Mouse (Mus musculus): Measurements from ENCODE around the gene Stxbp6. TPM values are rescaled to one million over a fixed set of nuclear protein-coding genes. Genes with fewer than 3 reads are reported as not detected.

The Stxbp6 gene
- polyA plus RNA-seq, 1 experiment from 2014 or later = 17.4 TPM

DNA sequence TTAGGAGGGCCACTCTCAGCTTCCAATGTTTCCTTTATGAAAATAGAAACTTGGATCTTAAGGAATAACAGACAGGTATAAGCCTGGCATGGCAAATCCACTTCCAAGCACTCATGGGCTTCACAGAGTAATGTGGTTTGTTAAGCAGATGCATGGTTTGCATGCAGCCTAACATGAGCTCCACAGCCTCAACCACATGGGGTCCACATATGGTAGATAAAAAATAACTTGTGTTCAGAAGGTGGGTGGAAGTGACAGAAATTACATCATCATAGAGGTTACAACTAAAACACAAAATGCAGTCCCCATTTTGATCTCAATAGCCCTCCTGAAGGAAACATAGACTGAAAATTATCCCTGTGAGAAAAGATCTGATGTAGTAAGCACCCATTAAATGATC, 63.5 kb downstream of the Stxbp6 start:
- H3K4me2 ChIP-seq (ENCODE audit: low read depth, low read length) = no peak overlapping the region
- no peak overlapping the region for H3K4me3 ChIP-seq (ENCODE audit: low read length)
- H3K9ac ChIP-seq (ENCODE audit: low read depth, low read length) = no peak overlapping the region
- H3K27me3 ChIP-seq (replicated peaks; ENCODE audit: control insufficient read depth, insufficient read depth, low read length) = no peaks in the 10 kb centered on the region
- H3K9me3 ChIP-seq (ENCODE audit: control insufficient read depth, low read length) = no peaks in the 10 kb centered on the region
- ATAC-seq = no peak
- no peaks in the 10 kb centered on the region; the same call in 1 of the 2 replicates for H3K4me1 ChIP-seq (ENCODE audit: control insufficient read depth, insufficient read depth, low read length)
- H3K27ac ChIP-seq (ENCODE audit: low read length) = no peak overlapping the region
- no peaks in the 10 kb centered on the region for H3K36me3 ChIP-seq (ENCODE audit: control insufficient read depth, insufficient read depth, low read length)

DNA sequence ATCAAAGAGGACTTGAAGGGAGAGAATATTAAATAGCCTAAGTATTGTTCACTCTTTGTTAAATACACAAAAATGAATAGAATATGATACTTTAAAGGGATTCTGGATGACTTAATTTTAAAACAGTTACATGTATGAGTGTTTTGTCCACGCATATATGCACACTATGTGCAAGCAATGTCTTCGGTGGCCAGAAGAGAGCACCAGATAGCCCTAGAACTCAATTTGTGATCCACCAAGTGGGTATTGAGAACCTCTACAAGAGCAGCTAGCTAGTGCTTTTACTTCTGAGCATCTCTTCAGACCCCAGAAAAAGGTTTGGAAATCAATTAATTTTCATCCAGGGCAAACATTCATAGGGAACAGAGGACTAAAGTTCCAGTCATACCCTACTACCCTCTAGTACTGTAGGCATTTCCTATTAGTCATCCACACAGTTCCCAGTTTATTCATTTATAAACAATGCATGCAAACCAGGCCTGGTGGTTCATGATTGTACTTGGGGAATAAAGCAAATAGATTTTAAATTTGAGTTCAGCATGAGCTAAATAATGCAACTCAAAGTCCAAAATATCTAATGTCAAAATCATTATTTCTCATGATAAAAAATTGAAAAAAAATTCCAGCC, 64.4 kb downstream of the Stxbp6 start:
- no peaks in the 10 kb centered on the region for H3K27me3 ChIP-seq (replicated peaks; ENCODE audit: control insufficient read depth, insufficient read depth, low read length)

DNA sequence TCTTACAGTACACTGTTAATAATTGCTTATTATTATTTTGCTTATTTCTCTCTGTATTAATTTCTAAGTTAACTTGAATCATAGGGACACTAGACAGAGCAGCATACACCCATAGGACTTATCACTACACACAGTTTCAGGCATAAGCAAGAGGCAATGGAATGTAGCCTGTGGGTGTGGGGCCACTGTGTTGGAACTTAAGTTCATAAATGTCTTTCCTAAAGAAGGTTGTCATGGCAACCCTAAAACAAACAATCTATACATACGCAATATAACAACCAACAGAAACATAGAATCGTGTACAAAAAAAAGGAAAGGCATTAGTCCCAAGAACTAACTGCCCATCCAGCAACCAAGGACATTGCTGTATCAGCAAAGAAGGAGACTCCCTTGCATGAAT, 67.9 kb downstream of the Stxbp6 start:
- H3K27ac ChIP-seq (ENCODE audit: low read length) = no peak overlapping the region
- H3K36me3 ChIP-seq (ENCODE audit: control insufficient read depth, insufficient read depth, low read length) = no peaks in the 10 kb centered on the region
- peak; percentile 62 for ATAC-seq
- no peak overlapping the region for H3K9ac ChIP-seq (ENCODE audit: low read depth, low read length)
- H3K4me3 ChIP-seq (ENCODE audit: low read length) = no peak overlapping the region
- no peaks in the 10 kb centered on the region for H3K4me1 ChIP-seq (ENCODE audit: control insufficient read depth, insufficient read depth, low read length)
- 26% methylated on average over 2 of the region's 2 CpGs for WGBS
- no peaks in the 10 kb centered on the region for H3K9me3 ChIP-seq (ENCODE audit: control insufficient read depth, low read length)
- H3K4me2 ChIP-seq (ENCODE audit: low read depth, low read length) = no peak overlapping the region
- H3K27me3 ChIP-seq (replicated peaks; ENCODE audit: control insufficient read depth, insufficient read depth, low read length) = no peaks in the 10 kb centered on the region

More for the DNA sequence above, 64.4 kb downstream of the Stxbp6 start:
- Histone ChIP-seq H3K4me3 (ENCODE audit: low read length) (no peak overlapping the region), H3K9me3 (ENCODE audit: control insufficient read depth, low read length) (no peaks in the 10 kb centered on the region), H3K27ac (ENCODE audit: low read length) (no peak overlapping the region), H3K9ac (ENCODE audit: low read depth, low read length) (no peak overlapping the region), H3K36me3 (ENCODE audit: control insufficient read depth, insufficient read depth, low read length) (no peaks in the 10 kb centered on the region), H3K4me1 (ENCODE audit: control insufficient read depth, insufficient read depth, low read length) (no peaks in the 10 kb centered on the region; the same call in 1 of the 2 replicates), H3K4me2 (ENCODE audit: low read depth, low read length) (no peak overlapping the region)
- 92% methylated on average over 2 of the region's 2 CpGs for WGBS
- ATAC-seq = no peak

DNA sequence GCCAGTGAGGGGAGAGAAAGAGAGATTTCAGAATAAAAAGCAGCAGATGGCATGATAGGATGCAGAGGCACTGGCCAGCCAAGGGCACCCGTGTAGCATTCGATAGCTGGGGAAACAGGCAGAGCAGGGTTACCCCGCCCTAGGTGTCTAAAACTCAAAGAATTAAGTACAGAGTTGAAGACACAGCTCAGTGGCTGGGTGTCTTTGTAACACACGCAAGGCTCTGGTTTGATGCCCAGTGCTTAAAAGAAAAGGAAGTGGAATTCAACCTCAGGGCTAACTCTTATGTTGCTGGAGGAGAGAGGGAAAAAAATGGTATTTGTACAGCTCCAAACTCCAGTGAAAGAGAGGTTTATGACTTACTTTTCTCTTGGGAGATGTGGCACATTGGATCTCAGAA, 68.5 kb downstream of the Stxbp6 start:
- no peak for ATAC-seq
- WGBS = 70% methylated on average over 4 of the region's 4 CpGs
- no peaks in the 10 kb centered on the region for H3K27me3 ChIP-seq (replicated peaks; ENCODE audit: control insufficient read depth, insufficient read depth, low read length)

DNA sequence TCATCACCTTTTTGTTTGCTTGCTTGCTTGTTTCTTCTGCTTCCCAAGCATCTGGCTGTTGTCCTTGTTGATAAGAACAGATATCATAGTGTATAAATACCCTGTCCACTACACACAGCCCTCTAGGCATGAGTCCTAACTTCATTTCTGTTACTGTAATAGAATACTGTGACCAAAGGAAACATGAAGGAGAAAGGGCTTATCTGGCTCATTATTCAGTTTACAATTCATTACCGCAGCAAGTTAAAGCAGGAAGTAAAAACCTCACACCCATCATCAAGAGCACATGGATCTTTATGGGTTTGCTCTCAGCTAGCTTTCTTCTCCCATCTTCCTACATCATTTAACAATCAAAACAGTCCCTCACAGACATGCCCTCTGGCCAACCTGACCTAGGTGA, 72.5 kb downstream of the Stxbp6 start:
- Histone ChIP-seq H3K4me1 (ENCODE audit: control insufficient read depth, insufficient read depth, low read length) (no peaks in the 10 kb centered on the region), H3K9me3 (ENCODE audit: control insufficient read depth, low read length) (no peaks in the 10 kb centered on the region), H3K9ac (ENCODE audit: low read depth, low read length) (no peak overlapping the region), H3K27me3 (replicated peaks; ENCODE audit: control insufficient read depth, insufficient read depth, low read length) (no peaks in the 10 kb centered on the region), H3K4me3 (ENCODE audit: low read length) (no peak overlapping the region), H3K36me3 (ENCODE audit: control insufficient read depth, insufficient read depth, low read length) (no peaks in the 10 kb centered on the region), H3K4me2 (ENCODE audit: low read depth, low read length) (no peak overlapping the region), H3K27ac (ENCODE audit: low read length) (no peak overlapping the region)
- WGBS = 75% methylated on average over 1 of the region's 1 CpGs
- ATAC-seq = no peak

More for the DNA sequence above, 68.5 kb downstream of the Stxbp6 start:
- H3K27ac ChIP-seq (ENCODE audit: low read length) = no peak overlapping the region
- H3K9ac ChIP-seq (ENCODE audit: low read depth, low read length) = no peak overlapping the region
- no peaks in the 10 kb centered on the region for H3K4me1 ChIP-seq (ENCODE audit: control insufficient read depth, insufficient read depth, low read length)
- H3K36me3 ChIP-seq (ENCODE audit: control insufficient read depth, insufficient read depth, low read length) = no peaks in the 10 kb centered on the region
- no peak overlapping the region for H3K4me2 ChIP-seq (ENCODE audit: low read depth, low read length)
- no peak overlapping the region for H3K4me3 ChIP-seq (ENCODE audit: low read length)
- H3K9me3 ChIP-seq (ENCODE audit: control insufficient read depth, low read length) = no peaks in the 10 kb centered on the region

DNA sequence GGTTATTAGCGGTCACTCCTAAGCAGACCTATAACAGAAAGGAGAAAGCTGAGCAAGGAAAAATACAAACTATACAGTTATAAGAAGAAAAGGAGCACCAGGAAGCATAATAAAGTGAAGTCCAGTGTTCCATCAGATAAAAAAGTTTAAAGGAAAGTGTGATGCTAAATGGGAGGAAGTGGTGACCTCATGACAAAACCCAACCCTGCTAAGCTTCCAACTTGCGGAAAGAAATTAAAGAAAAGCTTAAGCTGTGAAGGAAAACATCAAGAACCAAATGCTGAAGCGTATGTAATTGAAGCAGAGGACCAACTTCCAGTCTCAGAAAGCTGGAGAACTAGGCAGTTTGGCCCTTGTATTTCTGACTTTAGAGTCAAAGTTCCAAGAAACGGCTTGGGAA, 77.1 kb downstream of the Stxbp6 start:
- Histone ChIP-seq H3K9ac (ENCODE audit: low read depth, low read length) (no peak overlapping the region), H3K9me3 (ENCODE audit: control insufficient read depth, low read length) (no peaks in the 10 kb centered on the region), H3K36me3 (ENCODE audit: control insufficient read depth, insufficient read depth, low read length) (no peaks in the 10 kb centered on the region), H3K27me3 (replicated peaks; ENCODE audit: control insufficient read depth, insufficient read depth, low read length) (no peaks in the 10 kb centered on the region), H3K4me2 (ENCODE audit: low read depth, low read length) (no peak overlapping the region), H3K4me3 (ENCODE audit: low read length) (no peak overlapping the region), H3K27ac (ENCODE audit: low read length) (no peak overlapping the region), H3K4me1 (ENCODE audit: control insufficient read depth, insufficient read depth, low read length) (no peaks in the 10 kb centered on the region)
- ATAC-seq = no peak
- WGBS = 89% methylated on average over 4 of the region's 4 CpGs

DNA sequence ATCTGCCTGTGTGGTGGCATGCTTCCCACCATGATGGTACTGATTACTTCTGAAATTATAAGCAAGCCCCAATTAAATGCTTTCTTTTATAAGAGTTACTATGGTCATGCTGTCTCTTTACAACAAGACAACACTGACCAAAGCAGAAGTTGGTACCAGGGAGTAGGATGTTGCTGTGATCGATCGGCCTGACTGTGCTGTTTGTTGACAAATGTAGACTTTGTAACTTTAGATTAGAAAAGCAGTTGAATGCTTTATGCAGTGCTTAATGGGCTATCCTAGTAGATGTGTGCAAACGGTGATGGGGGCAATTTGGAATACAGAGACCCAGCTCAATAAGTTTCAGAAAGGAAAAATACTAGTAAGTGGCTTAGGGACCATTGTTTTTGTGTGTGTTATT, 77.6 kb downstream of the Stxbp6 start:
- Histone ChIP-seq H3K27me3 (replicated peaks; ENCODE audit: control insufficient read depth, insufficient read depth, low read length) (no peaks in the 10 kb centered on the region), H3K27ac (ENCODE audit: low read length) (no peak overlapping the region), H3K9me3 (ENCODE audit: control insufficient read depth, low read length) (no peaks in the 10 kb centered on the region), H3K4me1 (ENCODE audit: control insufficient read depth, insufficient read depth, low read length) (no peaks in the 10 kb centered on the region), H3K4me3 (ENCODE audit: low read length) (no peak overlapping the region), H3K9ac (ENCODE audit: low read depth, low read length) (no peak overlapping the region), H3K36me3 (ENCODE audit: control insufficient read depth, insufficient read depth, low read length) (no peaks in the 10 kb centered on the region), H3K4me2 (ENCODE audit: low read depth, low read length) (no peak overlapping the region)
- no peak for ATAC-seq
- WGBS = 83% methylated on average over 3 of the region's 3 CpGs

DNA sequence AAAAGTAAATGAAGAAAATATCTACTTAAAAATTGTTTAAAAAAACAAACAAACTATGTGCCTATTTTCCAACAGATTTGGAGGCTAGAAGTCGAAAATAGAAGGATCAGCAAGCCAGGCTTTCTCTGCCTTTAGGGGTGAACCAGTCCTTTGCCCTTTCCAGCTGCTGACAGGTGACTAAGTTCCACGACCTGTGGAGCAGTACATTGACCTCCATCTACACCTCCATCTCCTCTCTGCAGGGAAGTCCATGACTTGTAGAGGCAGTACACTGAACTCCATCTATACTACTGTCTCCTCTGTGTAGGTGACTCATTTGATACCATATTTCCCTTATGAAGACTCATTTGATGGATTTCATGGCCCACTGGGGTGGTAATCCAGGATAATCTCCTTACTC, 78.2 kb downstream of the Stxbp6 start:
- Histone ChIP-seq H3K4me3 (ENCODE audit: low read length) (no peak overlapping the region), H3K9ac (ENCODE audit: low read depth, low read length) (no peak overlapping the region), H3K36me3 (ENCODE audit: control insufficient read depth, insufficient read depth, low read length) (no peaks in the 10 kb centered on the region), H3K4me1 (ENCODE audit: control insufficient read depth, insufficient read depth, low read length) (no peaks in the 10 kb centered on the region), H3K27ac (ENCODE audit: low read length) (no peak overlapping the region), H3K9me3 (ENCODE audit: control insufficient read depth, low read length) (no peaks in the 10 kb centered on the region), H3K4me2 (ENCODE audit: low read depth, low read length) (no peak overlapping the region), H3K27me3 (replicated peaks; ENCODE audit: control insufficient read depth, insufficient read depth, low read length) (no peaks in the 10 kb centered on the region)
- ATAC-seq = no peak
- WGBS = 83% methylated on average over 2 of the region's 2 CpGs

DNA sequence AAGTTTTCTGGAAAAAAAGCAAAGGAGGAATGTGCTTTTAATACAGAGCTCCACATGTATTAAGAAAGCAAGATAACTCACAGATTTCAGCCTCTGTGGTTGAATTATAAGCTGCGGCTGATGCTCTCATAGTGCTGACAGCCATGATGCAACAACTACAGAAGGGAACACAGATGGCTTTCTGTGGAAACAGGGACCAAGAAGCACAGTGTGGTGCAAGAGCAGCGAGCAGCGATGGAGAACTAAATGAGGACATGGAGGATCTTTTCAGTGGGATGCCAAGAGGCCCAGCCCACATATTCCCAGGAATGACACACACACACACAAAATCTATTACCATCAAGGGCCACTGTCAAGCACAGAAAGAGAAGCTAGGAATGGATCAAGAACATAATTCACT, 81.1 kb downstream of the Stxbp6 start:
- no peak for ATAC-seq
- Histone ChIP-seq H3K27ac (ENCODE audit: low read length) (no peak overlapping the region), H3K9me3 (ENCODE audit: control insufficient read depth, low read length) (no peaks in the 10 kb centered on the region), H3K4me2 (ENCODE audit: low read depth, low read length) (no peak overlapping the region), H3K9ac (ENCODE audit: low read depth, low read length) (no peak overlapping the region), H3K36me3 (ENCODE audit: control insufficient read depth, insufficient read depth, low read length) (no peaks in the 10 kb centered on the region), H3K27me3 (replicated peaks; ENCODE audit: control insufficient read depth, insufficient read depth, low read length) (no peaks in the 10 kb centered on the region), H3K4me3 (ENCODE audit: low read length) (no peak overlapping the region), H3K4me1 (ENCODE audit: control insufficient read depth, insufficient read depth, low read length) (no peaks in the 10 kb centered on the region)
- WGBS = 93% methylated on average over 3 of the region's 3 CpGs

DNA sequence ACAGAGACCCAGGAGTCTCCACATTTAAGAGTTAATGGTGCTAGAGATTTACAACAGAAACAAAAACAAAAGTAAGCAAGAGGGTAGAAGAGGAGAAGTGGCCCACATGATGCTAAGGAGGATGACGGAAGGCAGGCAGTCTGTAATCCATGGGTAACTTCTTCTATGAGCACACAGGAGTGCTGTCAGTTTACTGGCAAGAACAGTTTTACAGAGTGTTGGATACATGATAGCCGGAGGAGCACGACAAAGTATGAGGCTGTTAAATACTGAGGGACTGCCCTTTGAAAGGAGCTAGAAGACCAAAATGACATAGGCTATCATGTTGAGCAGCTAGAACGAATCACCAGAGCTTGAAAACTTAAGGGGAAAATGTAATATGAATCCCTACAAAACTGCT, 81.7 kb downstream of the Stxbp6 start:
- Histone ChIP-seq H3K9me3 (ENCODE audit: control insufficient read depth, low read length) (no peaks in the 10 kb centered on the region), H3K27me3 (replicated peaks; ENCODE audit: control insufficient read depth, insufficient read depth, low read length) (no peaks in the 10 kb centered on the region), H3K4me1 (ENCODE audit: control insufficient read depth, insufficient read depth, low read length) (no peaks in the 10 kb centered on the region), H3K27ac (ENCODE audit: low read length) (no peak overlapping the region), H3K36me3 (ENCODE audit: control insufficient read depth, insufficient read depth, low read length) (no peaks in the 10 kb centered on the region), H3K4me3 (ENCODE audit: low read length) (no peak overlapping the region), H3K4me2 (ENCODE audit: low read depth, low read length) (no peak overlapping the region), H3K9ac (ENCODE audit: low read depth, low read length) (no peak overlapping the region)
- no peak for ATAC-seq
- WGBS = 76% methylated on average over 4 of the region's 4 CpGs
